Mouse (Mus musculus) thymus, adult 2 months (tissue): ENCODE results near the gene Rerg. TPM values are rescaled to one million over a fixed set of nuclear protein-coding genes. Genes with fewer than 3 reads are reported as not detected.

Experiments
- DNase-seq: peaks from one replicate; pipeline ENCODE4 v3.0.0; 2021
- H3K27ac ChIP-seq: fragments of 200-500 bp; 2 replicates; pipeline ENCODE4 v1.5.1; 2012; ENCODE audit warnings: low read length, control low read depth; ENCODE audit not compliant: control insufficient read depth, insufficient read depth
- H3K27me3 ChIP-seq: fragments of 200-500 bp; 2 replicates; pipeline ENCODE4 v1.6.1; 2012; ENCODE audit warnings: mild to moderate bottlenecking, low read length, moderate library complexity, mixed read lengths; ENCODE audit not compliant: control insufficient read depth, insufficient read depth
- H3K36me3 ChIP-seq: fragments of 200-500 bp; 2 replicates; pipeline ENCODE4 v1.6.1; 2012; ENCODE audit warnings: mild to moderate bottlenecking, low read length, moderate library complexity; ENCODE audit not compliant: control insufficient read depth, insufficient read depth
- H3K4me1 ChIP-seq: fragments of 200-500 bp; replicated peaks from 2 replicates; pipeline ENCODE4 v1.6.1; 2012; ENCODE audit warnings: low read length; ENCODE audit not compliant: control insufficient read depth, insufficient read depth
- H3K4me3 ChIP-seq: fragments of 200-500 bp; 2 replicates; pipeline ENCODE4 v1.5.1; 2012; ENCODE audit warnings: mild to moderate bottlenecking, low read length, control low read depth, moderate library complexity; ENCODE audit not compliant: control insufficient read depth, insufficient read depth
- CTCF ChIP-seq: fragments of 200-500 bp; IDR thresholded peaks from 2 replicates; pipeline ENCODE4 v1.5.1; 2012; ENCODE audit warnings: mild to moderate bottlenecking, control low read depth, low read length, moderate library complexity, borderline replicate concordance; ENCODE audit not compliant: control insufficient read depth, poor library complexity, insufficient read depth; ENCODE audit errors: extremely low read depth
- POLR2A ChIP-seq: fragments of 200-500 bp; IDR thresholded peaks from 2 replicates; pipeline ENCODE4 v1.6.1; 2012; ENCODE audit warnings: mild to moderate bottlenecking, low read length, control low read depth, moderate library complexity; ENCODE audit not compliant: control insufficient read depth, poor library complexity, insufficient read depth; ENCODE audit errors: extremely low read depth
- WGBS: fragments of 180-500 bp; shearing (Covaris S2); methylation state at CpG from one replicate; pipeline ENCODE4 v1.1.7; 2018; 5-methylcytosine and 5-hydroxymethylcytosine counted together
- polyA plus RNA-seq: library from polyadenylated mRNA; depleted of rRNA; stranded (reverse); fragments of >200 nt; gene quantifications from 2 replicates; pipeline ENCODE4 v1.2.3, GENCODE M21; 2012

Rerg gene
- polyA plus RNA-seq, 1 experiment = 0.49 TPM

GRCm38 (mm10) chr6:137079701-137080100, 90.6 kb downstream of the Rerg start:
- Histone ChIP-seq H3K36me3 (no peaks in the 10 kb centered on the region), H3K27me3 (no peaks in the 10 kb centered on the region), H3K27ac (no peak overlapping the region), H3K4me3 (no peak overlapping the region), H3K4me1 (no peaks in the 10 kb centered on the region)
- TF ChIP-seq POLR2A (no peak), CTCF (no peak)
- WGBS = 94% methylated on average over 6 of the region's 6 CpGs
- DNase-seq = no peak

- H3K27me3 ChIP-seq = no peaks in the 10 kb centered on the region
- no peak overlapping the region for H3K27ac ChIP-seq
- H3K36me3 ChIP-seq = no peaks in the 10 kb centered on the region
- no peaks in the 10 kb centered on the region for H3K4me1 ChIP-seq
- no peak for DNase-seq
- H3K4me3 ChIP-seq = no peak overlapping the region
- TF ChIP-seq POLR2A = no peak
- no peak for TF ChIP-seq CTCF
- 93% methylated on average over 13 of the region's 13 CpGs for WGBS
Observed at GRCm38 (mm10) chr6:137076731-137077130, 93.6 kb downstream of the Rerg start.

- TF ChIP-seq CTCF (no peak), POLR2A (no peak)
- WGBS = 83% methylated on average over 6 of the region's 6 CpGs
- no peak overlapping the region for H3K27ac ChIP-seq
Observed at GRCm38 (mm10) chr6:137076225-137076624, 94.1 kb downstream of the Rerg start.

GRCm38 (mm10) chr6:137072256-137072655, 98.0 kb downstream of the Rerg start:
- no peak overlapping the region for H3K4me3 ChIP-seq
- 84% methylated on average over 8 of the region's 8 CpGs for WGBS
- no peaks in the 10 kb centered on the region for H3K36me3 ChIP-seq
- DNase-seq = no peak
- TF ChIP-seq POLR2A (no peak), CTCF (no peak)
- no peaks in the 10 kb centered on the region for H3K27me3 ChIP-seq
- no peak overlapping the region for H3K27ac ChIP-seq
- no peaks in the 10 kb centered on the region for H3K4me1 ChIP-seq

More at GRCm38 (mm10) chr6:137076225-137076624, 94.1 kb downstream of the Rerg start:
- no peaks in the 10 kb centered on the region for H3K27me3 ChIP-seq
- no peak overlapping the region for H3K4me3 ChIP-seq
- no peaks in the 10 kb centered on the region for H3K36me3 ChIP-seq
- DNase-seq = no peak
- no peaks in the 10 kb centered on the region for H3K4me1 ChIP-seq

GRCm38 (mm10) chr6:137071466-137071865, 98.8 kb downstream of the Rerg start:
- no peaks in the 10 kb centered on the region for H3K27me3 ChIP-seq

DNA sequence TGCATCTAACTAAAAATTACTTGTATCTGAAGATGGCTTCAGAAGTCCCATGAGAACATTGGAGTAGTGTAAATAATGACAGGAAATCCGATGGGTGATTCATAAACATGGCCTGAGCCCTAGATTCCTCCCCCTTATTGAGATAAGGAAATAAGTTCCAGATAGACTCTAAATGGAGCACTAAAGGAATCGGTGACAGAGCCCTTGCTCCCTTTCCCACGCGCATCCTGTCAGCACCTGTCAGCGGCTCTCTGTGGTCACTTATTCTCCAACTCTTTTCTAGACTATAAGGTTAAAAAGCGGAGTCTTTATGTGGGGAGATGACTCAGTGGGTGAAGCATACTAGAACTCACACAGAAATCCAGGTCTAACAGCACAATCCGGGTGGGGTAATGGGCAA, 104.8 kb downstream of the Rerg start:
- H3K27me3 ChIP-seq = no peaks in the 10 kb centered on the region
- no peak overlapping the region for H3K27ac ChIP-seq
- no peak for DNase-seq
- 90% methylated on average over 7 of the region's 7 CpGs for WGBS
- H3K4me1 ChIP-seq = no peaks in the 10 kb centered on the region
- no peak for TF ChIP-seq POLR2A
- no peak for TF ChIP-seq CTCF
- H3K4me3 ChIP-seq = no peak overlapping the region
- no peaks in the 10 kb centered on the region for H3K36me3 ChIP-seq

More at GRCm38 (mm10) chr6:137071466-137071865, 98.8 kb downstream of the Rerg start:
- no peak for TF ChIP-seq CTCF
- TF ChIP-seq POLR2A = no peak
- Histone ChIP-seq H3K4me1 (no peaks in the 10 kb centered on the region), H3K36me3 (no peaks in the 10 kb centered on the region), H3K4me3 (no peak overlapping the region), H3K27ac (no peak overlapping the region)
- no peak for DNase-seq
- 90% methylated on average over 9 of the region's 9 CpGs for WGBS

DNA sequence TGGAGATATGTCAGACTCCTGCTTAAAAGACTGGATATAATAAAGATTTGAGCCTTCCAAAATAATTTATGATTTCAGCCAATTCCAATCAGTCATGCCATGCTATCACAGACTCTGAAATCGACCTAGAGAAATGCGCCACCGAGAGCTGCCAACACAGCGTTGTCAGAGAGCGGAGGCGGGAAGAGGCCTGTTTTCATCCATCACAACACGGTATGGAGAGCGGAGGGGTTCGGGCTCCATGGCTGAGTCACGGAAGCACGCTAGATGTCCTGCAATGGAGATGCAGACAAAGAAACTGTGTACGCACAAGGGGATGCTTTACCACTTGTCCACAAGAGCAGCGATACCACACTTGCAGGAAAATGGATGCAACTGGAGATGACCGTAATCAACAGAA, 105.5 kb downstream of the Rerg start:
- H3K4me3 ChIP-seq = no peak overlapping the region
- 97% methylated on average over 14 of the region's 14 CpGs for WGBS
- no peaks in the 10 kb centered on the region for H3K27me3 ChIP-seq
- H3K36me3 ChIP-seq = no peaks in the 10 kb centered on the region
- no peak overlapping the region for H3K27ac ChIP-seq
- no peaks in the 10 kb centered on the region for H3K4me1 ChIP-seq
- TF ChIP-seq POLR2A = no peak
- no peak for TF ChIP-seq CTCF
- no peak for DNase-seq
